Mouse (Mus musculus) c-Kit-positive CD71-positive TER-119-positive erythroid progenitor cells, embryonic 14.5 days (primary cell): Measurements from ENCODE around the gene Nos1ap.

Experiments used
- DNase-seq: peaks from one replicate; pipeline ENCODE4 v3.0.0-alpha.2; 2013; ENCODE audit warnings: low spot score

Gene Nos1ap

GRCm38 (mm10) chr1:170410402-170411191 is 179.1 kb downstream of the Nos1ap start:
- no peak for DNase-seq

GRCm38 (mm10) chr1:170409091-170409490 is 180.6 kb downstream of the Nos1ap start:
- no peak for DNase-seq

- DNase-seq = no peak
Measured at GRCm38 (mm10) chr1:170406921-170407320, 182.7 kb downstream of the Nos1ap start.

- DNase-seq = peak; percentile 1
Measured at GRCm38 (mm10) chr1:170405152-170405551, 184.5 kb downstream of the Nos1ap start.

GRCm38 (mm10) chr1:170402682-170403081 is 187.0 kb downstream of the Nos1ap start:
- DNase-seq = no peak

- DNase-seq = no peak
Measured at GRCm38 (mm10) chr1:170398866-170399265, 190.8 kb downstream of the Nos1ap start.

- DNase-seq = no peak
Measured at GRCm38 (mm10) chr1:170395101-170395500, 194.6 kb downstream of the Nos1ap start.

GRCm38 (mm10) chr1:170394641-170395040 is 195.0 kb downstream of the Nos1ap start:
- DNase-seq = no peak

GRCm38 (mm10) chr1:170392771-170393728 is 196.6 kb downstream of the Nos1ap start:
- no peak for DNase-seq

GRCm38 (mm10) chr1:170387180-170387912 is 202.3 kb downstream of the Nos1ap start:
- no peak for DNase-seq

- no peak for DNase-seq
Measured at GRCm38 (mm10) chr1:170385416-170385815, 204.2 kb downstream of the Nos1ap start.

GRCm38 (mm10) chr1:170383530-170383929 is 206.1 kb downstream of the Nos1ap start:
- no peak for DNase-seq

- no peak for DNase-seq
Measured at GRCm38 (mm10) chr1:170381457-170381856, 208.2 kb downstream of the Nos1ap start.

- DNase-seq = no peak
Measured at GRCm38 (mm10) chr1:170380505-170380904, 209.2 kb downstream of the Nos1ap start.

GRCm38 (mm10) chr1:170375721-170376120 is 213.9 kb downstream of the Nos1ap start:
- no peak for DNase-seq

- no peak for DNase-seq
Measured at GRCm38 (mm10) chr1:170373750-170374149, 215.9 kb downstream of the Nos1ap start.

GRCm38 (mm10) chr1:170371191-170371792 is 218.4 kb downstream of the Nos1ap start:
- no peak for DNase-seq

GRCm38 (mm10) chr1:170368864-170369263 is 220.8 kb downstream of the Nos1ap start:
- DNase-seq = no peak

GRCm38 (mm10) chr1:170366981-170367700 is 222.5 kb downstream of the Nos1ap start:
- no peak for DNase-seq

GRCm38 (mm10) chr1:170363746-170364145 is 225.9 kb downstream of the Nos1ap start:
- no peak for DNase-seq
